Mouse (Mus musculus): ENCODE data around the gene Babam2. TPM values are rescaled to one million over a fixed set of nuclear protein-coding genes. Genes with fewer than 3 reads are reported as not detected.
A peak's percentile ranks its signal among the peaks of the same experiment; 100 is the strongest.

Gene Babam2
- total RNA-seq, 2 experiments from 2014 or later, result 37.5 to 48.5 TPM

- intact Hi-C loops (cut with DNase I), result no loop called here
These were observed 355.0 kb downstream of the Babam2 start for GRCm38 (mm10) chr5:32052467-32052866.

GRCm38 (mm10) chr5:32053476-32053875, 356.0 kb downstream of the Babam2 start:
- intact Hi-C loops (cut with DNase I), result no loop called here
- no peak for DNase-seq (ENCODE audit: low spot score in 2 of 2)

More at GRCm38 (mm10) chr5:32052467-32052866, 355.0 kb downstream of the Babam2 start:
- no peak for DNase-seq (ENCODE audit: low spot score in 2 of 2)

- intact Hi-C loops (cut with DNase I), result no loop called here
- DNase-seq (ENCODE audit: low spot score in 2 of 2), result no peak
These were observed 358.2 kb downstream of the Babam2 start for GRCm38 (mm10) chr5:32055676-32056075.

GRCm38 (mm10) chr5:32056126-32056525, 358.6 kb downstream of the Babam2 start:
- DNase-seq (ENCODE audit: low spot score in 2 of 2), result no peak
- intact Hi-C loops (cut with DNase I), result no loop called here

- DNase-seq (ENCODE audit: low spot score in 2 of 2), result no peak
- intact Hi-C loops (cut with DNase I), result no loop called here
These were observed 361.2 kb downstream of the Babam2 start for GRCm38 (mm10) chr5:32058481-32059253.

- DNase-seq (ENCODE audit: low spot score in 2 of 2), result no peak
- intact Hi-C loops (cut with DNase I), result no loop called here
These were observed 361.8 kb downstream of the Babam2 start for GRCm38 (mm10) chr5:32059254-32059796.

- intact Hi-C loops (cut with DNase I), result no loop called here
- no peak for DNase-seq (ENCODE audit: low spot score in 2 of 2)
These were observed 363.0 kb downstream of the Babam2 start for GRCm38 (mm10) chr5:32060485-32060884.

GRCm38 (mm10) chr5:32061854-32062253, 364.4 kb downstream of the Babam2 start:
- intact Hi-C loops (cut with DNase I), result no loop called here
- DNase-seq (ENCODE audit: low spot score in 2 of 2), result no peak

GRCm38 (mm10) chr5:32064341-32065105, 367.0 kb downstream of the Babam2 start:
- intact Hi-C loops (cut with DNase I), result no loop called here
- DNase-seq (ENCODE audit: low spot score in 2 of 2), result no peak

- no peak for DNase-seq (ENCODE audit: low spot score in 2 of 2)
- intact Hi-C loops (cut with DNase I), result no loop called here
These were observed 368.7 kb downstream of the Babam2 start for GRCm38 (mm10) chr5:32066015-32066734.

- intact Hi-C loops (cut with DNase I), result no loop called here
- no peak for DNase-seq (ENCODE audit: low spot score in 2 of 2)
These were observed 369.4 kb downstream of the Babam2 start for GRCm38 (mm10) chr5:32066839-32067238.

GRCm38 (mm10) chr5:32068616-32069015, 371.1 kb downstream of the Babam2 start:
- intact Hi-C loops (cut with DNase I), result no loop called here
- no peak for DNase-seq (ENCODE audit: low spot score in 2 of 2)

GRCm38 (mm10) chr5:32069096-32069495, 371.6 kb downstream of the Babam2 start:
- DNase-seq (ENCODE audit: low spot score in 2 of 2), result no peak
- intact Hi-C loops (cut with DNase I), result no loop called here

- intact Hi-C loops (cut with DNase I), result no loop called here
- DNase-seq (ENCODE audit: low spot score in 2 of 2), result no peak
These were observed 372.2 kb downstream of the Babam2 start for GRCm38 (mm10) chr5:32069566-32070169.

GRCm38 (mm10) chr5:32070781-32071180, 373.3 kb downstream of the Babam2 start:
- DNase-seq (ENCODE audit: low spot score in 2 of 2), result peak in 1 of 2 experiments; percentile 29

GRCm38 (mm10) chr5:32071314-32071713, 373.8 kb downstream of the Babam2 start:
- DNase-seq (ENCODE audit: low spot score in 2 of 2), result no peak
- intact Hi-C loops (cut with DNase I), result no loop called here

More at GRCm38 (mm10) chr5:32070781-32071180, 373.3 kb downstream of the Babam2 start:
- intact Hi-C loops (cut with DNase I), result no loop called here

GRCm38 (mm10) chr5:32071824-32072223, 374.3 kb downstream of the Babam2 start:
- DNase-seq (ENCODE audit: low spot score in 2 of 2), result no peak

GRCm38 (mm10) chr5:32072877-32073276, 375.4 kb downstream of the Babam2 start:
- intact Hi-C loops (cut with DNase I), result no loop called here
- no peak for DNase-seq (ENCODE audit: low spot score in 2 of 2)

More at GRCm38 (mm10) chr5:32071824-32072223, 374.3 kb downstream of the Babam2 start:
- intact Hi-C loops (cut with DNase I), result no loop called here

- intact Hi-C loops (cut with DNase I), result no loop called here
- DNase-seq (ENCODE audit: low spot score in 2 of 2), result no peak
These were observed 376.6 kb downstream of the Babam2 start for GRCm38 (mm10) chr5:32074053-32074452.

Measured in left cerebral cortex, postnatal 36 days (tissue).